Mouse (Mus musculus) G1E (cell line): ENCODE data around the gene B430306N03Rik.

Source experiments
- CTCF ChIP-seq: IDR thresholded peaks from 2 replicates; pipeline ENCODE4 v1.5.1; 2012; ENCODE audit warnings: low read depth, low read length, inconsistent platforms, mixed read lengths
- GATA2 ChIP-seq: IDR thresholded peaks from 2 replicates; pipeline ENCODE4 v1.6.1; 2012; ENCODE audit warnings: low read depth, low read length, inconsistent platforms, borderline replicate concordance
- POLR2AphosphoS5 ChIP-seq: IDR thresholded peaks from 2 replicates; pipeline ENCODE4 v1.6.1; 2012; ENCODE audit warnings: low read depth, low read length, inconsistent platforms; ENCODE audit not compliant: insufficient replicate concordance
- TAL1 ChIP-seq: conservative IDR thresholded peaks from 2 replicates; pipeline ENCODE4 v1.6.1; 2012; ENCODE audit warnings: low read depth, low read length, inconsistent platforms, mixed read lengths

- TF ChIP-seq TAL1 (no peak), CTCF (no peak), GATA2 (no peak), POLR2AphosphoS5 (no peak)
These were observed 46.4 kb downstream of the B430306N03Rik start for GRCm38 (mm10) chr17:48362346-48362745.
